Mouse (Mus musculus): Measurements from ENCODE around the gene Tmcc2. TPM values are rescaled to one million over a fixed set of nuclear protein-coding genes. Genes with fewer than 3 reads are reported as not detected.

The Tmcc2 gene
- polyA plus RNA-seq, 1 experiment: 6.0 TPM

- Histone ChIP-seq H3K4me3 (ENCODE audit: insufficient read depth, low read depth, low read length) (peak overlapping the region; percentile 54), H3K4me1 (ENCODE audit: control insufficient read depth, insufficient read depth, low read length) (no peaks in the 10 kb centered on the region), H3K36me3 (ENCODE audit: control insufficient read depth, insufficient read depth, low read length) (no peaks in the 10 kb centered on the region), H3K27me3 (replicated peaks; ENCODE audit: control insufficient read depth, insufficient read depth, low read length) (no peaks in the 10 kb centered on the region), H3K27ac (ENCODE audit: insufficient read depth, low read depth, low read length) (peak overlapping the region; percentile 25; the same call in 1 of the 2 replicates)
- TF ChIP-seq CTCF (conservative IDR thresholded peaks at IDR 0.05; ENCODE audit: insufficient read depth, insufficient read length, low read depth, low read length): no peak
- TF ChIP-seq POLR2A (IDR thresholded peaks at IDR 0.05; ENCODE audit: low read depth, low read length): peak; percentile 27
- DNase-seq: peak; percentile 60
- WGBS: 6% methylated on average over 54 of the region's 54 CpGs
These were observed 520 bp upstream of the Tmcc2 start for GRCm38 (mm10) chr1:132391580-132392022.

GRCm38 (mm10) chr1:132389886-132390585 is 1.0 kb downstream of the Tmcc2 start:
- Histone ChIP-seq H3K27ac (ENCODE audit: insufficient read depth, low read depth, low read length) (peak overlapping the region; percentile 95), H3K4me1 (ENCODE audit: control insufficient read depth, insufficient read depth, low read length) (no peaks in the 10 kb centered on the region), H3K36me3 (ENCODE audit: control insufficient read depth, insufficient read depth, low read length) (no peaks in the 10 kb centered on the region), H3K27me3 (replicated peaks; ENCODE audit: control insufficient read depth, insufficient read depth, low read length) (no peaks in the 10 kb centered on the region), H3K4me3 (ENCODE audit: insufficient read depth, low read depth, low read length) (peak overlapping the region; percentile 31)
- TF ChIP-seq POLR2A (IDR thresholded peaks at IDR 0.05; ENCODE audit: low read depth, low read length): no peak
- peak; percentile 72 for TF ChIP-seq CTCF (conservative IDR thresholded peaks at IDR 0.05; ENCODE audit: insufficient read depth, insufficient read length, low read depth, low read length)
- 29% methylated on average over 15 of the region's 15 CpGs for WGBS
- DNase-seq: peak; percentile 80

- Histone ChIP-seq H3K4me1 (ENCODE audit: control insufficient read depth, insufficient read depth, low read length) (no peaks in the 10 kb centered on the region), H3K27me3 (replicated peaks; ENCODE audit: control insufficient read depth, insufficient read depth, low read length) (no peaks in the 10 kb centered on the region), H3K27ac (ENCODE audit: insufficient read depth, low read depth, low read length) (peak overlapping the region; percentile 95), H3K4me3 (ENCODE audit: insufficient read depth, low read depth, low read length) (peak overlapping the region; percentile 33), H3K36me3 (ENCODE audit: control insufficient read depth, insufficient read depth, low read length) (no peaks in the 10 kb centered on the region)
- no peak for TF ChIP-seq POLR2A (IDR thresholded peaks at IDR 0.05; ENCODE audit: low read depth, low read length)
- TF ChIP-seq CTCF (conservative IDR thresholded peaks at IDR 0.05; ENCODE audit: insufficient read depth, insufficient read length, low read depth, low read length): no peak
- WGBS: 63% methylated on average over 8 of the region's 8 CpGs
- DNase-seq: peak; percentile 75
These were observed 2.0 kb downstream of the Tmcc2 start for GRCm38 (mm10) chr1:132388813-132389803.

GRCm38 (mm10) chr1:132387943-132388342 is 3.1 kb downstream of the Tmcc2 start:
- Histone ChIP-seq H3K4me3 (ENCODE audit: insufficient read depth, low read depth, low read length) (no peak overlapping the region), H3K4me1 (ENCODE audit: control insufficient read depth, insufficient read depth, low read length) (no peaks in the 10 kb centered on the region), H3K27ac (ENCODE audit: insufficient read depth, low read depth, low read length) (peak overlapping the region; percentile 95), H3K27me3 (replicated peaks; ENCODE audit: control insufficient read depth, insufficient read depth, low read length) (no peaks in the 10 kb centered on the region), H3K36me3 (ENCODE audit: control insufficient read depth, insufficient read depth, low read length) (no peaks in the 10 kb centered on the region)
- WGBS: 53% methylated on average over 4 of the region's 4 CpGs
- no peak for TF ChIP-seq CTCF (conservative IDR thresholded peaks at IDR 0.05; ENCODE audit: insufficient read depth, insufficient read length, low read depth, low read length)
- no peak for TF ChIP-seq POLR2A (IDR thresholded peaks at IDR 0.05; ENCODE audit: low read depth, low read length)
- peak; percentile 40 for DNase-seq

GRCm38 (mm10) chr1:132386266-132386665 is 4.8 kb downstream of the Tmcc2 start:
- 64% methylated on average over 4 of the region's 4 CpGs for WGBS
- no peaks in the 10 kb centered on the region for H3K27me3 ChIP-seq (replicated peaks; ENCODE audit: control insufficient read depth, insufficient read depth, low read length)
- H3K27ac ChIP-seq (ENCODE audit: insufficient read depth, low read depth, low read length): no peak overlapping the region
- no peaks in the 10 kb centered on the region for H3K4me1 ChIP-seq (ENCODE audit: control insufficient read depth, insufficient read depth, low read length)
- no peak for DNase-seq
- H3K36me3 ChIP-seq (ENCODE audit: control insufficient read depth, insufficient read depth, low read length): no peaks in the 10 kb centered on the region
- TF ChIP-seq CTCF (conservative IDR thresholded peaks at IDR 0.05; ENCODE audit: insufficient read depth, insufficient read length, low read depth, low read length): no peak
- TF ChIP-seq POLR2A (IDR thresholded peaks at IDR 0.05; ENCODE audit: low read depth, low read length): no peak
- H3K4me3 ChIP-seq (ENCODE audit: insufficient read depth, low read depth, low read length): no peak overlapping the region

GRCm38 (mm10) chr1:132385711-132386110 is 5.4 kb downstream of the Tmcc2 start:
- WGBS: 77% methylated on average over 4 of the region's 4 CpGs
- Histone ChIP-seq H3K4me3 (ENCODE audit: insufficient read depth, low read depth, low read length) (no peak overlapping the region), H3K27ac (ENCODE audit: insufficient read depth, low read depth, low read length) (no peak overlapping the region), H3K36me3 (ENCODE audit: control insufficient read depth, insufficient read depth, low read length) (no peaks in the 10 kb centered on the region), H3K27me3 (replicated peaks; ENCODE audit: control insufficient read depth, insufficient read depth, low read length) (no peaks in the 10 kb centered on the region), H3K4me1 (ENCODE audit: control insufficient read depth, insufficient read depth, low read length) (no peaks in the 10 kb centered on the region)
- TF ChIP-seq POLR2A (IDR thresholded peaks at IDR 0.05; ENCODE audit: low read depth, low read length): no peak
- no peak for TF ChIP-seq CTCF (conservative IDR thresholded peaks at IDR 0.05; ENCODE audit: insufficient read depth, insufficient read length, low read depth, low read length)
- no peak for DNase-seq

GRCm38 (mm10) chr1:132385266-132385665 is 5.8 kb downstream of the Tmcc2 start:
- Histone ChIP-seq H3K36me3 (ENCODE audit: control insufficient read depth, insufficient read depth, low read length) (no peaks in the 10 kb centered on the region), H3K27ac (ENCODE audit: insufficient read depth, low read depth, low read length) (no peak overlapping the region), H3K27me3 (replicated peaks; ENCODE audit: control insufficient read depth, insufficient read depth, low read length) (no peaks in the 10 kb centered on the region), H3K4me3 (ENCODE audit: insufficient read depth, low read depth, low read length) (no peak overlapping the region), H3K4me1 (ENCODE audit: control insufficient read depth, insufficient read depth, low read length) (no peaks in the 10 kb centered on the region)
- no peak for DNase-seq
- no peak for TF ChIP-seq CTCF (conservative IDR thresholded peaks at IDR 0.05; ENCODE audit: insufficient read depth, insufficient read length, low read depth, low read length)
- TF ChIP-seq POLR2A (IDR thresholded peaks at IDR 0.05; ENCODE audit: low read depth, low read length): no peak
- WGBS: 83% methylated on average over 14 of the region's 14 CpGs

All from kidney, adult 2 months (tissue).